Mouse (Mus musculus): ENCODE results near the gene Spop. TPM values are rescaled to one million over a fixed set of nuclear protein-coding genes. Genes with fewer than 3 reads are reported as not detected.
A peak's percentile ranks its signal among the peaks of the same experiment; 100 is the strongest.

The Spop gene
- total and polyA plus RNA-seq, 2 experiments = 39.3 to 43.9 TPM

GRCm38 (mm10) chr11:95513461-95514297, 99.8 kb downstream of the Spop start:
- Histone ChIP-seq H3K27me3 (ENCODE audit: control insufficient read depth, insufficient read depth, low read length) (peaks cover 18% of the 10 kb centered on the region), H3K4me3 (ENCODE audit: insufficient read depth, low read depth, low read length) (peak overlapping the region; percentile 52; the same call in 1 of the 2 replicates), H3K27ac (replicated peaks; ENCODE audit: insufficient read depth, low read depth, low read length) (no peak overlapping the region), H3K9ac (ENCODE audit: low read depth, low read length) (no peak overlapping the region; the same call in 1 of the 2 replicates), H3K36me3 (ENCODE audit: control insufficient read depth, insufficient read depth, low read length) (no peaks in the 10 kb centered on the region), H3K4me1 (ENCODE audit: control insufficient read depth, insufficient read depth, low read length) (no peaks in the 10 kb centered on the region; the same call in 1 of the 2 replicates), H3K79me2 (ENCODE audit: control insufficient read depth, insufficient read depth, low read length) (no peaks in the 10 kb centered on the region)
- TF ChIP-seq CTCF (IDR thresholded peaks at IDR 0.05; ENCODE audit: low read depth, low read length) (no peak), POLR2A (IDR thresholded peaks at IDR 0.05; ENCODE audit: extremely low read depth, insufficient read depth, low read length) (no peak)
- no peak for DNase-seq (ENCODE audit: extremely low read depth, low read depth, low spot score)
- WGBS = 3% methylated on average over 66 of the region's 66 CpGs

DNA sequence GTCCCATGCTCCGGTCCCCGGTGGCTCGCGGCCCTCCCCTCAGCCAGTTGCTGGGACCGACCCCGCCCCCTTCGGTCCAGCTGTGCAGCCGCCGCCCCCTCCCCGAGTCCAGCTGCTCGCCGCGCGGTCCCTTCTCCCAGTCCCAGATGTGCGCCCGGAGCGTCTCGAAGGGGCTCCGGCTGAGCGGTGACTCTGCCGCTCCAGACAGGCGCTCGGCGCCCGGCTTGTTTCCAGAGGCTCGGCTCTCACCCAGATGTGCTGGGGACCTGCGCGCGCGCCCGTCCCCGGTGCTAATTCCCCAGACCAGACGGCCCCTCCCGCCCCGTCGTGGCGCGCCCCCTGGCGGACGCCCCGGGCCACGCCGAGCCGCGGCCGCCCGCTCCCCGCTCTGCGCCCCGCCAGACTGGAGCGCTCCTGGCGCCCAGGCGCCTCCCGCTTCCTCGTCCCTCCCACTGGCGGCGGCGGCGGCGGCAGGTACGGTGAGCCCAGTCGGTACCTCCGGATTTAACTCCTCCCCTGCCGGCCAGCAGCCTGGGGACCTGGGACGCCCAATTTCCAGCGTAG, 100.5 kb downstream of the Spop start, which contains the start of gene Nxph3:
Gene Nxph3 (minus strand): TSS at position 273 of the 564 bp plus-strand sequence.
- Histone ChIP-seq H3K4me3 (ENCODE audit: insufficient read depth, low read depth, low read length) (peak within 1 kb of the TSS; percentile 69), H3K9ac (ENCODE audit: low read depth, low read length) (peak within 1 kb of the TSS; percentile 81), H3K36me3 (ENCODE audit: control insufficient read depth, insufficient read depth, low read length) (no peaks in the 10 kb centered on the region), H3K27me3 (ENCODE audit: control insufficient read depth, insufficient read depth, low read length) (peaks cover 18% of the 10 kb centered on the region), H3K4me1 (ENCODE audit: control insufficient read depth, insufficient read depth, low read length) (no peaks in the 10 kb centered on the region; the same call in 1 of the 2 replicates), H3K79me2 (ENCODE audit: control insufficient read depth, insufficient read depth, low read length) (no peaks in the 10 kb centered on the region), H3K27ac (replicated peaks; ENCODE audit: insufficient read depth, low read depth, low read length) (no peak within 1 kb of the TSS)
- TF ChIP-seq POLR2A (IDR thresholded peaks at IDR 0.05; ENCODE audit: extremely low read depth, insufficient read depth, low read length) = no peak
- TF ChIP-seq CTCF (IDR thresholded peaks at IDR 0.05; ENCODE audit: low read depth, low read length) = peak; percentile 66
- no peak for DNase-seq (ENCODE audit: extremely low read depth, low read depth, low spot score)
- under 1% methylated on average over 60 of the region's 66 CpGs for WGBS

DNA sequence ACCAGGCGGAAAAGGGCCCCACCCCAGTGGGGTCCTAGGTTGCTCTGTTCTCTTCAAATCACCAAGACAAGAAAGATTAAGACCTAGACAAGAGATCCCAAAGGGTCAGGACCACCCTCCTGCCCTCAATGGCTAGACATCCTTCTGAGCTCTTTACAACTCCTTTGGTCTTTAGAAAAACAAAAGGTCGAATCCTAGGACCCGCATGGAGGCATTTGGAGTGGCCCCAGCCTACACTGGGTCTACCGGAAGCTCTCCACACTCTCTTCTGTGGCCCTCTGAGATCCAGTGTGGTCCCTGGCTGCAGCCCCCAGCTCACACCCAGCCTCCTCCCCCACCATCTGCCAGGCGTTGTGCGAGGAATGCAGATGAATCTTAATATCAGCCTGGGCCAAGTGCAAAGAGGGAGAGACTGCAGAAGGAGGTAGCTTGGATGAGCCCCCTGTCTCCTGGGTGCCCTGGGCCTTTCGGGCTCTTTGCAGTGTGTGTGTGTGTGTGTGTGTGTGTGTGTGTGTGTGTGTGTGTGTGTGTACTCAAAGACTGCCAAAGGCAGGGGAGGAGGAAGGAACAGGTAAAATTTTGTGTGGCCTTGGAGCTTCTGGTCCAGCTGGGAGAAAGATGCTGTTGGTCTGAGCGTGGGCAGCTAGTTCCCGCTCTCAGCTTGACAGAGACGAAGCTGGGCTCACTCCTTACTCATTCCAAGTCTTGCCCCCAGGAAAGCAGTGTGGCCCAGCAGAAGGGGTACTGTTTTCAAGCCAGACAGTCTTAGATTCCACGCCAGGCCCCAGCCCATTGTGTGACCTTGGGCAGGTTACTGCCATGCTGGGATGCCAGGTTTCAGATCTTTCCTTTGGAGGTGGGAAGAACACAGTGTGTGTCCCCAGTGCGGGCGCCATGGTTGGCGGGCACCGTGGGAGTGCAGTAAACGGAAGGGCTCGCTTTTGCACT, 101.8 kb downstream of the Spop start:
- Histone ChIP-seq H3K27me3 (ENCODE audit: control insufficient read depth, insufficient read depth, low read length) (peaks cover 18% of the 10 kb centered on the region), H3K36me3 (ENCODE audit: control insufficient read depth, insufficient read depth, low read length) (no peaks in the 10 kb centered on the region), H3K27ac (replicated peaks; ENCODE audit: insufficient read depth, low read depth, low read length) (no peak overlapping the region), H3K4me1 (ENCODE audit: control insufficient read depth, insufficient read depth, low read length) (no peaks in the 10 kb centered on the region; the same call in 1 of the 2 replicates), H3K9ac (ENCODE audit: low read depth, low read length) (no peak overlapping the region), H3K79me2 (ENCODE audit: control insufficient read depth, insufficient read depth, low read length) (no peaks in the 10 kb centered on the region), H3K4me3 (ENCODE audit: insufficient read depth, low read depth, low read length) (no peak overlapping the region)
- WGBS = 78% methylated on average over 17 of the region's 17 CpGs
- no peak for DNase-seq (ENCODE audit: extremely low read depth, low read depth, low spot score)
- TF ChIP-seq POLR2A (IDR thresholded peaks at IDR 0.05; ENCODE audit: extremely low read depth, insufficient read depth, low read length) = no peak
- no peak for TF ChIP-seq CTCF (IDR thresholded peaks at IDR 0.05; ENCODE audit: low read depth, low read length)

DNA sequence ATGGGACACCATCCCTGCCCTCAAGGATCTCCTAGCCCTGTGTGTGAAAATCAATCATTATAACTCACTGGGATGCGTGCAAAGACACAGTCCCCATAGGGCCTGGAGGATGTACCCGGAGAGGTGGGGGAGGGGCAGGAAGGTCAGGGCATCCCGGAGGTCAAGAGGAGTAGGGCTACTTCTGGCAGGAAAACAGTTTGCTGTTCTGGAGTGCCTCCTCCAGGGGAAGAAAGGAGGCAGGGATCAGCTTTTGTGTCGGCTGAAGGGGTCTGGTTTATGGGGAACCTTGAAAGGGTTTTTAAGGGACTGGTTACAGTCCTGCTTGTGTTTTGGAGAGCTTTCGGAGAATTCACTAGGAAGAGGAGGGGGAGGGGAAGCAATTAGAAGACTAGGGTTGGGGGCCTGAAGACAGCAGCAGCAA, 102.6 kb downstream of the Spop start:
- H3K36me3 ChIP-seq (ENCODE audit: control insufficient read depth, insufficient read depth, low read length) = no peaks in the 10 kb centered on the region
- no peak overlapping the region for H3K9ac ChIP-seq (ENCODE audit: low read depth, low read length)
- TF ChIP-seq CTCF (IDR thresholded peaks at IDR 0.05; ENCODE audit: low read depth, low read length) (no peak), POLR2A (IDR thresholded peaks at IDR 0.05; ENCODE audit: extremely low read depth, insufficient read depth, low read length) (no peak)
- H3K4me1 ChIP-seq (ENCODE audit: control insufficient read depth, insufficient read depth, low read length) = peaks cover 3% of the 10 kb centered on the region; the same call in 1 of the 2 replicates
- 18% methylated on average over 5 of the region's 5 CpGs for WGBS
- DNase-seq (ENCODE audit: extremely low read depth, low read depth, low spot score) = no peak
- no peak overlapping the region for H3K27ac ChIP-seq (replicated peaks; ENCODE audit: insufficient read depth, low read depth, low read length)
- no peaks in the 10 kb centered on the region for H3K79me2 ChIP-seq (ENCODE audit: control insufficient read depth, insufficient read depth, low read length)
- peaks cover 18% of the 10 kb centered on the region for H3K27me3 ChIP-seq (ENCODE audit: control insufficient read depth, insufficient read depth, low read length)
- H3K4me3 ChIP-seq (ENCODE audit: insufficient read depth, low read depth, low read length) = no peak overlapping the region

- no peaks in the 10 kb centered on the region for H3K79me2 ChIP-seq (ENCODE audit: control insufficient read depth, insufficient read depth, low read length)
- no peak overlapping the region for H3K4me3 ChIP-seq (ENCODE audit: insufficient read depth, low read depth, low read length)
- TF ChIP-seq CTCF (IDR thresholded peaks at IDR 0.05; ENCODE audit: low read depth, low read length) (no peak), POLR2A (IDR thresholded peaks at IDR 0.05; ENCODE audit: extremely low read depth, insufficient read depth, low read length) (no peak)
- H3K36me3 ChIP-seq (ENCODE audit: control insufficient read depth, insufficient read depth, low read length) = no peaks in the 10 kb centered on the region
- no peak overlapping the region for H3K9ac ChIP-seq (ENCODE audit: low read depth, low read length)
- H3K27ac ChIP-seq (replicated peaks; ENCODE audit: insufficient read depth, low read depth, low read length) = no peak overlapping the region
- peaks cover 18% of the 10 kb centered on the region for H3K27me3 ChIP-seq (ENCODE audit: control insufficient read depth, insufficient read depth, low read length)
- no peak for DNase-seq (ENCODE audit: extremely low read depth, low read depth, low spot score)
- H3K4me1 ChIP-seq (ENCODE audit: control insufficient read depth, insufficient read depth, low read length) = peaks cover 3% of the 10 kb centered on the region; the same call in 1 of the 2 replicates
- 72% methylated on average over 6 of the region's 6 CpGs for WGBS
These were observed 103.3 kb downstream of the Spop start for GRCm38 (mm10) chr11:95517162-95517561.

All from liver, adult 2 months (tissue).